Mouse (Mus musculus): Measurements from ENCODE around the gene Cebpz. TPM values are rescaled to one million over a fixed set of nuclear protein-coding genes. Genes with fewer than 3 reads are reported as not detected.
A peak's percentile ranks its signal among the peaks of the same experiment; 100 is the strongest.

Cebpz gene
- polyA plus RNA-seq, 1 experiment from 2014 or later, result 57.9 TPM

- H3K9ac ChIP-seq, result no peak overlapping the region
- H3K27ac ChIP-seq (replicated peaks), result no peak overlapping the region
- ATAC-seq (ENCODE audit: insufficient number of reproducible peaks, low FRiP score, low TSS enrichment, low read depth), result no peak
- peaks cover 33% of the 10 kb centered on the region for H3K36me3 ChIP-seq
- no peaks in the 10 kb centered on the region for H3K27me3 ChIP-seq
- WGBS, result 88% methylated on average over 4 of the region's 4 CpGs
- H3K4me3 ChIP-seq (replicated peaks), result no peak overlapping the region
- H3K4me2 ChIP-seq (replicated peaks), result no peak overlapping the region
- H3K4me1 ChIP-seq, result peaks cover 12% of the 10 kb centered on the region
- H3K9me3 ChIP-seq (replicated peaks), result no peaks in the 10 kb centered on the region
Observed at GRCm38 (mm10) chr17:78938927-78939326, 2.1 kb upstream of the Cebpz start.

GRCm38 (mm10) chr17:78937229-78937853, 475 bp upstream of the Cebpz start:
- Histone ChIP-seq H3K4me2 (replicated peaks) (peak overlapping the region; percentile 79), H3K36me3 (peaks cover 36% of the 10 kb centered on the region), H3K4me3 (replicated peaks) (peak overlapping the region; percentile 67), H3K27me3 (no peaks in the 10 kb centered on the region), H3K27ac (replicated peaks) (peak overlapping the region; percentile 35), H3K4me1 (peaks cover 12% of the 10 kb centered on the region), H3K9me3 (replicated peaks) (no peaks in the 10 kb centered on the region), H3K9ac (peak overlapping the region; percentile 56)
- ATAC-seq (ENCODE audit: insufficient number of reproducible peaks, low FRiP score, low TSS enrichment, low read depth), result no peak
- 8% methylated on average over 26 of the region's 26 CpGs for WGBS

GRCm38 (mm10) chr17:78935857-78936256, 1.0 kb downstream of the Cebpz start:
- WGBS, result 85% methylated on average over 2 of the region's 2 CpGs
- Histone ChIP-seq H3K9ac (0 out of 2 replicates have a peak overlapping the region, but pooled peaks have one; percentile 56), H3K27ac (replicated peaks) (no peak overlapping the region), H3K27me3 (no peaks in the 10 kb centered on the region), H3K4me2 (replicated peaks) (peak overlapping the region; percentile 79), H3K36me3 (peaks cover 45% of the 10 kb centered on the region), H3K4me1 (peaks cover 12% of the 10 kb centered on the region), H3K9me3 (replicated peaks) (no peaks in the 10 kb centered on the region), H3K4me3 (replicated peaks) (peak overlapping the region; percentile 67)
- ATAC-seq (ENCODE audit: insufficient number of reproducible peaks, low FRiP score, low TSS enrichment, low read depth), result no peak

- Histone ChIP-seq H3K4me2 (replicated peaks) (peak overlapping the region; percentile 75), H3K9ac (no peak overlapping the region), H3K4me1 (peaks cover 17% of the 10 kb centered on the region), H3K9me3 (replicated peaks) (no peaks in the 10 kb centered on the region), H3K27me3 (no peaks in the 10 kb centered on the region), H3K4me3 (replicated peaks) (peak overlapping the region; percentile 68; the same call in 1 of the 2 replicates), H3K27ac (replicated peaks) (0 out of 2 replicates have a peak overlapping the region, but pooled peaks have one; percentile 85), H3K36me3 (peaks cover 38% of the 10 kb centered on the region)
- no peak for ATAC-seq (ENCODE audit: insufficient number of reproducible peaks, low FRiP score, low TSS enrichment, low read depth)
- WGBS, result 42% methylated on average over 6 of the region's 6 CpGs
Observed at GRCm38 (mm10) chr17:78917696-78918095, 19.2 kb downstream of the Cebpz start.

- Histone ChIP-seq H3K9ac (peak overlapping the region; percentile 79), H3K4me1 (peaks cover 17% of the 10 kb centered on the region), H3K4me3 (replicated peaks) (peak overlapping the region; percentile 68), H3K27ac (replicated peaks) (peak overlapping the region; percentile 85), H3K9me3 (replicated peaks) (no peaks in the 10 kb centered on the region), H3K27me3 (no peaks in the 10 kb centered on the region), H3K36me3 (peaks cover 31% of the 10 kb centered on the region), H3K4me2 (replicated peaks) (peak overlapping the region; percentile 75)
- no peak for ATAC-seq (ENCODE audit: insufficient number of reproducible peaks, low FRiP score, low TSS enrichment, low read depth)
- WGBS, result under 1% methylated on average over 11 of the region's 11 CpGs
Observed at GRCm38 (mm10) chr17:78916899-78917298, 20.0 kb downstream of the Cebpz start.

GRCm38 (mm10) chr17:78916369-78916813, 20.5 kb downstream of the Cebpz start, which contains the start of gene Cebpzos:
Gene Cebpzos, plus strand, starts transcription at chr17:78916500.
- Histone ChIP-seq H3K4me3 (replicated peaks) (peak within 1 kb of the TSS; percentile 68), H3K27me3 (no peaks in the 10 kb centered on the region), H3K9me3 (replicated peaks) (no peaks in the 10 kb centered on the region), H3K4me1 (peaks cover 17% of the 10 kb centered on the region), H3K27ac (replicated peaks) (peak within 1 kb of the TSS; percentile 85), H3K4me2 (replicated peaks) (peak within 1 kb of the TSS; percentile 75), H3K36me3 (peaks cover 26% of the 10 kb centered on the region), H3K9ac (peak within 1 kb of the TSS; percentile 79)
- under 1% methylated on average over 37 of the region's 37 CpGs for WGBS
- peak; percentile 91 for ATAC-seq (ENCODE audit: insufficient number of reproducible peaks, low FRiP score, low TSS enrichment, low read depth)

GRCm38 (mm10) chr17:78915772-78916171, 21.1 kb downstream of the Cebpz start:
- Histone ChIP-seq H3K4me2 (replicated peaks) (peak overlapping the region; percentile 75), H3K9ac (peak overlapping the region; percentile 79; the same call in 1 of the 2 replicates), H3K4me3 (replicated peaks) (peak overlapping the region; percentile 68), H3K9me3 (replicated peaks) (no peaks in the 10 kb centered on the region), H3K36me3 (peaks cover 21% of the 10 kb centered on the region), H3K27me3 (no peaks in the 10 kb centered on the region), H3K27ac (replicated peaks) (peak overlapping the region; percentile 85), H3K4me1 (peaks cover 17% of the 10 kb centered on the region)
- ATAC-seq (ENCODE audit: insufficient number of reproducible peaks, low FRiP score, low TSS enrichment, low read depth), result no peak
- 47% methylated on average over 6 of the region's 6 CpGs for WGBS

GRCm38 (mm10) chr17:78913921-78914320, 22.9 kb downstream of the Cebpz start:
- Histone ChIP-seq H3K4me2 (replicated peaks) (no peak overlapping the region), H3K4me3 (replicated peaks) (no peak overlapping the region), H3K36me3 (peaks cover 7% of the 10 kb centered on the region; the same call in 1 of the 2 replicates), H3K9ac (no peak overlapping the region), H3K9me3 (replicated peaks) (no peaks in the 10 kb centered on the region), H3K4me1 (peaks cover 17% of the 10 kb centered on the region), H3K27me3 (no peaks in the 10 kb centered on the region), H3K27ac (replicated peaks) (no peak overlapping the region)
- 71% methylated on average over 3 of the region's 3 CpGs for WGBS
- no peak for ATAC-seq (ENCODE audit: insufficient number of reproducible peaks, low FRiP score, low TSS enrichment, low read depth)

GRCm38 (mm10) chr17:78912861-78913281, 24.0 kb downstream of the Cebpz start:
- Histone ChIP-seq H3K27me3 (no peaks in the 10 kb centered on the region), H3K4me2 (replicated peaks) (peak overlapping the region; percentile 50), H3K36me3 (no peaks in the 10 kb centered on the region), H3K9ac (no peak overlapping the region), H3K27ac (replicated peaks) (no peak overlapping the region), H3K4me3 (replicated peaks) (peak overlapping the region; percentile 40), H3K4me1 (peaks cover 17% of the 10 kb centered on the region), H3K9me3 (replicated peaks) (no peaks in the 10 kb centered on the region)
- peak; percentile 61 for ATAC-seq (ENCODE audit: insufficient number of reproducible peaks, low FRiP score, low TSS enrichment, low read depth)
- 26% methylated on average over 6 of the region's 6 CpGs for WGBS

- no peaks in the 10 kb centered on the region for H3K27me3 ChIP-seq
- H3K9ac ChIP-seq, result no peak overlapping the region
- no peaks in the 10 kb centered on the region for H3K4me1 ChIP-seq
- H3K27ac ChIP-seq (replicated peaks), result no peak overlapping the region
- no peak for ATAC-seq (ENCODE audit: insufficient number of reproducible peaks, low FRiP score, low TSS enrichment, low read depth)
- WGBS, result 70% methylated on average over 2 of the region's 2 CpGs
- no peaks in the 10 kb centered on the region for H3K36me3 ChIP-seq
- no peak overlapping the region for H3K4me3 ChIP-seq (replicated peaks)
- H3K9me3 ChIP-seq (replicated peaks), result no peaks in the 10 kb centered on the region
- H3K4me2 ChIP-seq (replicated peaks), result no peak overlapping the region
Observed at GRCm38 (mm10) chr17:78909374-78909773, 27.5 kb downstream of the Cebpz start.

- Histone ChIP-seq H3K9ac (no peak within 1 kb of the TSS), H3K4me2 (replicated peaks) (no peak within 1 kb of the TSS), H3K4me3 (replicated peaks) (no peak within 1 kb of the TSS), H3K36me3 (no peaks in the 10 kb centered on the region), H3K27ac (replicated peaks) (no peak within 1 kb of the TSS), H3K27me3 (no peaks in the 10 kb centered on the region), H3K4me1 (no peaks in the 10 kb centered on the region), H3K9me3 (replicated peaks) (no peaks in the 10 kb centered on the region)
- no peak for ATAC-seq (ENCODE audit: insufficient number of reproducible peaks, low FRiP score, low TSS enrichment, low read depth)
- 82% methylated on average over 5 of the region's 5 CpGs for WGBS
Observed at GRCm38 (mm10) chr17:78906892-78907291, 30.0 kb downstream of the Cebpz start, which contains the start of gene Sult6b1. Gene Sult6b1, minus strand, starts transcription at chr17:78906992.

All from embryonic facial prominence, embryonic 15.5 days (tissue).